Mouse (Mus musculus) liver, embryonic 11.5 days (tissue): ENCODE results near the gene Nup155. TPM values are rescaled to one million over a fixed set of nuclear protein-coding genes. Genes with fewer than 3 reads are reported as not detected.

Experiments used
- ATAC-seq: fragments of 200-750 bp; cut with Nextera tagmentation; replicated peaks from 2 replicates; pipeline ENCODE4 v1.8.0; 2017; ENCODE audit warnings: moderate number of reproducible peaks, mild to moderate bottlenecking, moderate TSS enrichment, moderate library complexity; ENCODE audit not compliant: low FRiP score
- DNase-seq: peaks from one replicate; pipeline ENCODE4 v3.0.0-alpha.2; 2017; ENCODE audit warnings: low spot score
- H3K27ac ChIP-seq: fragments of 300-500 bp; sonication (generic); 2 replicates; pipeline ENCODE4 v1.5.1; 2014; ENCODE audit warnings: mild to moderate bottlenecking, low read depth, low read length, control low read depth
- H3K27me3 ChIP-seq: fragments of 300-500 bp; sonication (generic); replicated peaks from 2 replicates; pipeline ENCODE4 v1.6.1; 2014; ENCODE audit warnings: low read length, mixed read lengths; ENCODE audit not compliant: control insufficient read depth, insufficient read depth
- H3K36me3 ChIP-seq: fragments of 300-500 bp; sonication (generic); 2 replicates; pipeline ENCODE4 v1.6.1; 2014; ENCODE audit warnings: mild to moderate bottlenecking, low read length, moderate library complexity, mixed read lengths; ENCODE audit not compliant: control insufficient read depth, insufficient read depth
- H3K4me1 ChIP-seq: fragments of 300-500 bp; sonication (generic); replicated peaks from 2 replicates; pipeline ENCODE4 v1.6.1; 2014; ENCODE audit warnings: low read length, mixed read lengths; ENCODE audit not compliant: control insufficient read depth, insufficient read depth
- H3K4me2 ChIP-seq: fragments of 300-500 bp; sonication (generic); 2 replicates; pipeline ENCODE4 v1.6.1; 2014; ENCODE audit warnings: mild to moderate bottlenecking, control low read depth, moderate library complexity
- H3K4me3 ChIP-seq: fragments of 300-500 bp; sonication (generic); 2 replicates; pipeline ENCODE4 v1.5.1; 2014; ENCODE audit warnings: low read depth, low read length, control low read depth
- H3K9ac ChIP-seq: fragments of 300-500 bp; sonication (generic); 2 replicates; pipeline ENCODE4 v1.6.1; 2014; ENCODE audit warnings: low read depth, low read length, control low read depth
- H3K9me3 ChIP-seq: fragments of 300-500 bp; sonication (generic); 2 replicates; pipeline ENCODE4 v1.6.1; 2016; ENCODE audit warnings: low read length, inconsistent platforms, mixed read lengths; ENCODE audit not compliant: control insufficient read depth
- WGBS: fragments of 180-500 bp; shearing (Covaris S2); extraction: QIAGEN DNeasy Blood & Tissue Kit; methylation state at CpG from one replicate; pipeline ENCODE4 v1.1.7; 2014; 5-methylcytosine and 5-hydroxymethylcytosine counted together
- polyA plus RNA-seq: library from polyadenylated mRNA; unstranded; fragments of >200 nt; fragmentation: Nextera tagmentation; extraction: Ambion mirVana; gene quantifications from 2 replicates; pipeline ENCODE4 v1.2.1, GENCODE M21; 2014

Nup155 gene
- polyA plus RNA-seq, 1 experiment from 2014 or later, result 32.1 TPM

- no peak for DNase-seq
- ATAC-seq, result no peak
- 84% methylated on average over 1 of the region's 1 CpGs for WGBS
- no peaks in the 10 kb centered on the region for H3K9me3 ChIP-seq
- no peak overlapping the region for H3K4me2 ChIP-seq
- no peak overlapping the region for H3K9ac ChIP-seq
- H3K4me1 ChIP-seq, result no peaks in the 10 kb centered on the region
- no peak overlapping the region for H3K27ac ChIP-seq
- peaks cover 16% of the 10 kb centered on the region for H3K36me3 ChIP-seq
- no peaks in the 10 kb centered on the region for H3K27me3 ChIP-seq
- H3K4me3 ChIP-seq, result no peak overlapping the region
Observed at GRCm38 (mm10) chr15:8161841-8162240, 52.8 kb downstream of the Nup155 start.

GRCm38 (mm10) chr15:8168591-8169265, 59.7 kb downstream of the Nup155 start, which contains the start of gene Cplane1:
Cplane1 (plus strand) TSS chr15:8169106.
- DNase-seq (peak; percentile 94), ATAC-seq (peak; percentile 97)
- Histone ChIP-seq H3K36me3 (peaks cover 4% of the 10 kb centered on the region; the same call in 1 of the 2 replicates), H3K27ac (0 out of 2 replicates have a peak within 1 kb of the TSS, but pooled peaks have one; percentile 35), H3K4me1 (no peaks in the 10 kb centered on the region), H3K4me2 (peak within 1 kb of the TSS; percentile 92), H3K9ac (peak within 1 kb of the TSS; percentile 77), H3K9me3 (no peaks in the 10 kb centered on the region), H3K27me3 (no peaks in the 10 kb centered on the region), H3K4me3 (peak within 1 kb of the TSS; percentile 82)
- WGBS, result 1% methylated on average over 43 of the region's 47 CpGs

GRCm38 (mm10) chr15:8169266-8169746, 60.2 kb downstream of the Nup155 start:
- H3K4me2 ChIP-seq, result peak overlapping the region; percentile 92
- peaks cover 4% of the 10 kb centered on the region; the same call in 1 of the 2 replicates for H3K36me3 ChIP-seq
- WGBS, result 1% methylated on average over 25 of the region's 25 CpGs
- 0 out of 2 replicates have a peak overlapping the region, but pooled peaks have one; percentile 35 for H3K27ac ChIP-seq
- peak overlapping the region; percentile 82 for H3K4me3 ChIP-seq
- peak; percentile 48; the same call in 1 of the 2 replicates for ATAC-seq
- H3K27me3 ChIP-seq, result no peaks in the 10 kb centered on the region
- DNase-seq, result no peak
- no peaks in the 10 kb centered on the region for H3K4me1 ChIP-seq
- H3K9ac ChIP-seq, result peak overlapping the region; percentile 77
- H3K9me3 ChIP-seq, result no peaks in the 10 kb centered on the region

GRCm38 (mm10) chr15:8189563-8189962, 80.5 kb downstream of the Nup155 start:
- DNase-seq (no peak), ATAC-seq (no peak)
- H3K27ac ChIP-seq, result no peak overlapping the region
- no peak overlapping the region for H3K4me3 ChIP-seq
- peaks cover 7% of the 10 kb centered on the region; the same call in 1 of the 2 replicates for H3K36me3 ChIP-seq
- no peak overlapping the region for H3K9ac ChIP-seq
- 79% methylated on average over 3 of the region's 3 CpGs for WGBS
- H3K27me3 ChIP-seq, result no peaks in the 10 kb centered on the region
- no peaks in the 10 kb centered on the region for H3K4me1 ChIP-seq
- H3K9me3 ChIP-seq, result no peaks in the 10 kb centered on the region
- H3K4me2 ChIP-seq, result no peak overlapping the region

- Histone ChIP-seq H3K27me3 (no peaks in the 10 kb centered on the region), H3K4me1 (no peaks in the 10 kb centered on the region), H3K4me2 (no peak overlapping the region), H3K27ac (no peak overlapping the region), H3K9me3 (no peaks in the 10 kb centered on the region), H3K9ac (no peak overlapping the region), H3K4me3 (no peak overlapping the region), H3K36me3 (peaks cover 7% of the 10 kb centered on the region; the same call in 1 of the 2 replicates)
- no peak for DNase-seq
- WGBS, result 84% methylated on average over 3 of the region's 3 CpGs
- no peak for ATAC-seq
Observed at GRCm38 (mm10) chr15:8190435-8190834, 81.4 kb downstream of the Nup155 start.

- Histone ChIP-seq H3K4me3 (no peak overlapping the region), H3K36me3 (peaks cover 18% of the 10 kb centered on the region; the same call in 1 of the 2 replicates), H3K4me1 (no peaks in the 10 kb centered on the region), H3K27ac (no peak overlapping the region), H3K27me3 (no peaks in the 10 kb centered on the region), H3K9ac (no peak overlapping the region), H3K9me3 (no peaks in the 10 kb centered on the region), H3K4me2 (no peak overlapping the region)
- ATAC-seq, result no peak
- DNase-seq, result no peak
Observed at GRCm38 (mm10) chr15:8200317-8200716, 91.2 kb downstream of the Nup155 start.

- peaks cover 4% of the 10 kb centered on the region; the same call in 1 of the 2 replicates for H3K36me3 ChIP-seq
Observed at GRCm38 (mm10) chr15:8208362-8208761, 99.3 kb downstream of the Nup155 start.

More at GRCm38 (mm10) chr15:8208362-8208761, 99.3 kb downstream of the Nup155 start:
- no peak for ATAC-seq
- Histone ChIP-seq H3K27me3 (no peaks in the 10 kb centered on the region), H3K4me2 (no peak overlapping the region), H3K4me1 (no peaks in the 10 kb centered on the region), H3K9ac (no peak overlapping the region), H3K9me3 (no peaks in the 10 kb centered on the region), H3K27ac (no peak overlapping the region), H3K4me3 (no peak overlapping the region)
- DNase-seq, result no peak
- 81% methylated on average over 6 of the region's 6 CpGs for WGBS
